8 mouse cellular contexts compared by ENCODE assay signal in genomic region chr15:8098774-8099749, GRCm38 (mm10). TPM values are rescaled to one million over a fixed set of nuclear protein-coding genes. Genes with fewer than 3 reads are reported as not detected.
DNase-seq lines count a peak whose midpoint lies in the region; ATAC-seq lines count a peak whose summit lies in the region.

Gene Wdr70 (minus strand): TSS chr15:8099209.

- peak; percentile 98 for ATAC-seq in megakaryocyte progenitor cell, adult 5-6 weeks (replicated peaks; ENCODE audit: poor library complexity)

- peak; percentile 95 for DNase-seq in adipocyte (ENCODE audit: low spot score)
- DNase-seq in embryo, embryonic 10 days (ENCODE audit: low spot score) = peak; percentile 98
- peak; percentile 99 for DNase-seq in gastrocnemius, postnatal 10 days
- peak; percentile 98 for DNase-seq in induced T-regulatory cell, adult 2 months (ENCODE audit: low read depth)
- peak; percentile 79 to 97 for DNase-seq in left cerebral cortex, adult 9 months (ENCODE audit: low spot score in 2 of 2)
- DNase-seq in right cerebral cortex, postnatal 14 days = peak; percentile 98
- peak; percentile 93 to 95 for DNase-seq in urinary bladder, postnatal 36 days (ENCODE audit: low spot score in 2 of 2)

RNA-seq across cellular contexts. Expression of gene Wdr70, which starts in this region (rescaled TPM):
- 10 to 100 TPM; 24.6 to 26.3 TPM for total RNA-seq in gastrocnemius, postnatal 10 days (2021)
- total RNA-seq in megakaryocyte progenitor cell, adult 5-6 weeks (2015) = 44.7 and 49.8 TPM in 2 replicates
- total RNA-seq in megakaryocyte progenitor cell, adult 5-6 weeks (2017) = 40.1 and 45.4 TPM in 2 replicates

Comparison
In these comparisons a context has a peak if more than half of its experiments do, and no peak if none do; other contexts are left out.
1. Peak in every context shown above with its lines: DNase-seq and ATAC-seq.